Mouse (Mus musculus) adrenal gland, postnatal 36 days (tissue): ENCODE results near the gene Rptn. TPM values are rescaled to one million over a fixed set of nuclear protein-coding genes. Genes with fewer than 3 reads are reported as not detected.

ENCODE experiments used
- microRNA-seq: library from miRNA; unstranded; fragments of <30 nt; microRNA quantifications from one replicate; pipeline ENCODE4 v1.2.0, GENCODE M21; 2021
- total RNA-seq, 2 experiments: library from RNA; stranded (reverse); gene quantifications; 2 replicates each; pipeline ENCODE4 v1.2.3; 2021

Gene Rptn
- total RNA-seq, 2 experiments from 2014 or later = not detected

Small RNA genes within 50 kb of the gene (microRNA-seq; reads per million reads assigned to microRNA genes)
- not detected for gene Gm22752
- gene Gm44353 = not detected

Other genes with a start within 250 kb of the Rptn start
- not detected for gene Crnn, start 248.9 kb upstream of the Rptn start, total RNA-seq
- gene Flg2, start 196.4 kb upstream of the Rptn start, total RNA-seq = not detected
- not detected for gene Flg, start 120.2 kb upstream of the Rptn start, total RNA-seq
- not detected for gene Hrnr, start 74.0 kb upstream of the Rptn start, total RNA-seq
- under 1 TPM; 0.23 to 0.89 TPM for gene Tchh, start 48.6 kb downstream of the Rptn start, total RNA-seq
- gene Tchhl1, start 75.1 kb downstream of the Rptn start, total RNA-seq = under 1 TPM; 0.13 to 0.92 TPM
- gene S100a11, start 126.8 kb downstream of the Rptn start, total RNA-seq = 100 to 1,000 TPM; 207 to 231 TPM
- 100 to 1,000 TPM; 166 to 192 TPM for gene S100a10, start 161.4 kb downstream of the Rptn start, total RNA-seq